In genomic region chr12:83342875-83343185, GRCm38 (mm10) we compare ENCODE assay signal across 9 mouse cellular contexts.
A peak's percentile ranks its signal among the peaks of the same experiment; 100 is the strongest.
DNase-seq lines count a peak whose midpoint lies in the region; ATAC-seq lines count a peak whose summit lies in the region.
"Had no signal": no experiment of that assay in that cellular context is flagged by ENCODE, and none has a peak within 500 bp of the region (broad histone marks: within the 10 kb centered on the region; RNA-seq: fewer than 3 reads in every experiment).

No protein-coding gene starts in this region.

- H3K4me3 ChIP-seq in forebrain, embryonic 14.5 days (ENCODE audit: low read depth, low read length): no peak overlapping the region
- H3K4me3 ChIP-seq in forebrain, embryonic 10.5 days: no peak overlapping the region
- H3K4me3 ChIP-seq in heart, embryonic 15.5 days: no peak overlapping the region
- H3K4me3 ChIP-seq in neural tube, embryonic 15.5 days (replicated peaks): no peak overlapping the region
- no peak overlapping the region for H3K4me3 ChIP-seq in midbrain, embryonic 10.5 days
- H3K4me3 ChIP-seq: liver, embryonic 15.5 days had no signal

- 50% methylated on average over 4 of the region's 4 CpGs for WGBS in forebrain, embryonic 14.5 days
- 71% methylated on average over 4 of the region's 4 CpGs for WGBS in forebrain, embryonic 10.5 days
- WGBS in heart, embryonic 15.5 days: 20% methylated on average over 4 of the region's 4 CpGs
- WGBS in neural tube, embryonic 15.5 days: 38% methylated on average over 4 of the region's 4 CpGs
- 68% methylated on average over 4 of the region's 4 CpGs for WGBS in midbrain, embryonic 10.5 days

- H3K9ac ChIP-seq in forebrain, embryonic 14.5 days (ENCODE audit: low read length): no peak overlapping the region
- H3K9ac ChIP-seq in heart, embryonic 15.5 days: no peak overlapping the region
- no peak overlapping the region for H3K9ac ChIP-seq in neural tube, embryonic 15.5 days (replicated peaks)
- H3K9ac ChIP-seq: liver, embryonic 15.5 days had no signal

- H3K27me3 ChIP-seq in forebrain, embryonic 14.5 days (replicated peaks; ENCODE audit: control insufficient read depth, insufficient read depth, low read length): no peaks in the 10 kb centered on the region
- H3K27me3 ChIP-seq in forebrain, embryonic 10.5 days (ENCODE audit: poor library complexity, severe bottlenecking): no peaks in the 10 kb centered on the region
- no peaks in the 10 kb centered on the region for H3K27me3 ChIP-seq in heart, embryonic 15.5 days
- H3K27me3 ChIP-seq in neural tube, embryonic 15.5 days (replicated peaks): no peaks in the 10 kb centered on the region
- no peaks in the 10 kb centered on the region for H3K27me3 ChIP-seq in midbrain, embryonic 10.5 days (ENCODE audit: low read depth, poor library complexity, severe bottlenecking)
- H3K27me3 ChIP-seq: liver, embryonic 15.5 days had no signal

- ATAC-seq in forebrain, embryonic 14.5 days: no peak
- ATAC-seq in heart, embryonic 15.5 days (replicated peaks; ENCODE audit: insufficient number of reproducible peaks, insufficient read depth, low FRiP score, low read depth): peak; percentile 39; the same call in 1 of the 2 replicates
- peak; percentile 39 for ATAC-seq in neural tube, embryonic 15.5 days (ENCODE audit: low FRiP score)

- H3K9me3 ChIP-seq in forebrain, embryonic 14.5 days (replicated peaks; ENCODE audit: control insufficient read depth, low read length): no peaks in the 10 kb centered on the region
- no peaks in the 10 kb centered on the region for H3K9me3 ChIP-seq in forebrain, embryonic 10.5 days
- no peaks in the 10 kb centered on the region for H3K9me3 ChIP-seq in heart, embryonic 15.5 days (replicated peaks)
- H3K9me3 ChIP-seq in neural tube, embryonic 15.5 days (replicated peaks): no peaks in the 10 kb centered on the region
- H3K9me3 ChIP-seq in midbrain, embryonic 10.5 days (replicated peaks): no peaks in the 10 kb centered on the region
- H3K9me3 ChIP-seq: liver, embryonic 15.5 days had no signal

- H3K4me1 ChIP-seq in forebrain, embryonic 14.5 days (ENCODE audit: control insufficient read depth, insufficient read depth, low read length): peaks cover 1% of the 10 kb centered on the region; the same call in 1 of the 2 replicates
- H3K4me1 ChIP-seq in forebrain, embryonic 10.5 days: peaks cover 14% of the 10 kb centered on the region
- H3K4me1 ChIP-seq in heart, embryonic 15.5 days (replicated peaks): peaks cover 22% of the 10 kb centered on the region
- peaks cover 25% of the 10 kb centered on the region for H3K4me1 ChIP-seq in neural tube, embryonic 15.5 days
- H3K4me1 ChIP-seq in midbrain, embryonic 10.5 days: peaks cover 21% of the 10 kb centered on the region
- H3K4me1 ChIP-seq: liver, embryonic 15.5 days had no signal

- H3K36me3 ChIP-seq in forebrain, embryonic 14.5 days (ENCODE audit: control insufficient read depth, insufficient read depth, low read length): no peaks in the 10 kb centered on the region
- no peaks in the 10 kb centered on the region for H3K36me3 ChIP-seq in forebrain, embryonic 10.5 days (replicated peaks)
- H3K36me3 ChIP-seq in heart, embryonic 15.5 days: no peaks in the 10 kb centered on the region
- H3K36me3 ChIP-seq in neural tube, embryonic 15.5 days: no peaks in the 10 kb centered on the region
- no peaks in the 10 kb centered on the region for H3K36me3 ChIP-seq in midbrain, embryonic 10.5 days
- H3K36me3 ChIP-seq: liver, embryonic 15.5 days had no signal

- peak; percentile 19 for DNase-seq in forebrain, embryonic 14.5 days (ENCODE audit: low spot score)
- no peak for DNase-seq in forebrain, embryonic 10.5 days (ENCODE audit: extremely low spot score, low spot score)
- peak; percentile 45 to 72 for DNase-seq in adrenal gland, postnatal 36 days
- peak; percentile 78 to 81 for DNase-seq in kidney, postnatal 25 days
- DNase-seq in midbrain, embryonic 10.5 days (ENCODE audit: low spot score): no peak
- no peak for DNase-seq in embryo, embryonic 10.5 days (ENCODE audit: low spot score)

- no peak overlapping the region for H3K4me2 ChIP-seq in forebrain, embryonic 14.5 days (ENCODE audit: low read length)
- H3K4me2 ChIP-seq in heart, embryonic 15.5 days: no peak overlapping the region
- no peak overlapping the region for H3K4me2 ChIP-seq in neural tube, embryonic 15.5 days
- H3K4me2 ChIP-seq: liver, embryonic 15.5 days had no signal

- no peak overlapping the region for H3K27ac ChIP-seq in forebrain, embryonic 14.5 days (ENCODE audit: low read depth, low read length)
- H3K27ac ChIP-seq in forebrain, embryonic 10.5 days: no peak overlapping the region
- H3K27ac ChIP-seq in heart, embryonic 15.5 days: 0 out of 2 replicates have a peak overlapping the region, but pooled peaks have one; percentile 52
- H3K27ac ChIP-seq in neural tube, embryonic 15.5 days (replicated peaks): peak overlapping the region; percentile 60; the same call in 1 of the 2 replicates
- no peak overlapping the region for H3K27ac ChIP-seq in midbrain, embryonic 10.5 days (replicated peaks)
- H3K27ac ChIP-seq: liver, embryonic 15.5 days had no signal

Comparison
In these comparisons a context has a peak if more than half of its experiments do, and no peak if none do; other contexts are left out.
1. DNase-seq: peak in forebrain, embryonic 14.5 days (single experiment), adrenal gland, postnatal 36 days (2 of 2) and kidney, postnatal 25 days (2 of 2); none in forebrain, embryonic 10.5 days (single experiment), midbrain, embryonic 10.5 days (single experiment) and embryo, embryonic 10.5 days (single experiment).
2. H3K27ac ChIP-seq: peak in heart, embryonic 15.5 days (single experiment) and neural tube, embryonic 15.5 days (single experiment); none in forebrain, embryonic 14.5 days (single experiment), forebrain, embryonic 10.5 days (single experiment) and midbrain, embryonic 10.5 days (single experiment).